Mouse (Mus musculus) embryo, embryonic 10 days (tissue): Measurements from ENCODE around the gene Naip1.
"Not testable (repeated sequence)": the region's sequence is repeated elsewhere in the genome, so short reads cannot be mapped to it uniquely, and the experiment has no call there.

Experiments used
- DNase-seq: peaks from one replicate; pipeline ENCODE4 v3.0.0-alpha.2; 2015; ENCODE audit warnings: low spot score

Naip1 gene

DNA sequence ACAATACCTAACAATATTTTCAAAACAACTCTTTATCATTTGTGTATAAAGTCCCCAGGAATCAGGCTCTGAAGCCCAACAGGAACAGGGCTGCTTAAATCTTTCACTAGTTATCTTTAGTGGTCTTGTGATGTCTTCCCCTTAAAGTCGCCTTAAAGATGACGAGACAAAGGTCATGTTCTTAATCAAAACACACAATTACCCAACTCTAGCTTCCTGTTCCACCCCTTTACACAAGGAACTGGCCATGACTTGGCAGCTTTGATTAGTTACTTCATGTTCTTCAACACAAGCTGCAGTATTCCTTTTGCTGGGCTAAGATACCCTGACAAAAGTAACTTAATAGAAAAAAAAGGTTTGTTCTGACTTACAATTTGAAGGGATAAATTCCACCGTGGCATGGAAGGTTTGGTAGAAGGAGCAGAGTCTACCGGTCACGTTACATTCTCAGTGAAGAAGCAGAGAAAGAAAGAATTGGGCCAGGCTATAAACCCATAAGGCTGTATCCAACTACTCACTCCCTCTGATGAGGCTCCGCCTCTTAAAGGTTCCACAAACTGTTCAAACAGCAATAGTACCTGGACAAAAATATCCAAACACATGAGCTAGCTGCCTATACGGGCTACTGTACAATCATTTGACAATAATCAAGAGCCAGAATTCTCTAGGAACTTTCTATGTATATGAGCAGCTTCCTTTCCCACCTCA, 49.6 kb downstream of the Naip1 start:
- DNase-seq = not testable (repeated sequence)

DNA sequence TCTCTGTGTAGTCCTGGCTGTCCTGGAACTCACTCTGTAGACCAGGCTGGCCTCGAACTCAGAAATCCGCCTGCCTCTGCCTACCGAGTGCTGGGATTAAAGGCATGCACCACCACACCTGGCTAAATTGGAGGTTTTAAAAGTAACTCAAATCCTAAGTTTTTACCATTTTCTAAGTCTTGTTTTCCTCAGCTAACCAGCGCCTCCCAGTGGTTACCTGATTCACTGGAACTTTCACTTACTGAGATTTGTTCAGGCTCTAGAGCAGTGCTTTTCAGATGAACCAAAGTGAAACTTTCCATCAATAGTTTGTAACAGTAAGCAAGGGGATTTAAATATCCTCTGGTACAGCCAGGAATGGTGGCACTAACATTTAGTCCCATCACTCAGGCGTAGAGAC, 61.6 kb downstream of the Naip1 start:
- DNase-seq = peak; percentile 31

DNA sequence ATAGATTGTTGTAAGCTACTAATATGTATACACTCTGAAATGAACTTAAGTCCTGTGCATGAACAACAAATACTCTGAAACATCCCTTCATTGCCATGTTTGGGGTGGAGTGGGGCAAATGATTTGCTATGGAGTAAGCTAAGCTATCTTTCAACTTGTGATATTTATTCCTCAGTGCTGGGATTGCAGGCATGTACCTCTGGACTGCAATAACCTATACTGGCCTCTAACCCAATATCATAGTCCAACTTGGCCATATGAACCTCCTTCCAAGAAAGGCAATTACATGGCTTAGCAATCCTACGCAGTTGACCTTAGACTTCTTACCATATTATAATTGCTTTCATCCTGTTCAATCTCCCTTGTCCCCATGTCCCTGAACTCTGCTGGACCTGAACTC, 82.1 kb downstream of the Naip1 start:
- DNase-seq = no peak
